Mouse (Mus musculus): ENCODE data around the gene Slc25a12. TPM values are rescaled to one million over a fixed set of nuclear protein-coding genes. Genes with fewer than 3 reads are reported as not detected.

Gene Slc25a12
- total RNA-seq, 2 experiments from 2014 or later = 5.8 to 13.2 TPM

DNA sequence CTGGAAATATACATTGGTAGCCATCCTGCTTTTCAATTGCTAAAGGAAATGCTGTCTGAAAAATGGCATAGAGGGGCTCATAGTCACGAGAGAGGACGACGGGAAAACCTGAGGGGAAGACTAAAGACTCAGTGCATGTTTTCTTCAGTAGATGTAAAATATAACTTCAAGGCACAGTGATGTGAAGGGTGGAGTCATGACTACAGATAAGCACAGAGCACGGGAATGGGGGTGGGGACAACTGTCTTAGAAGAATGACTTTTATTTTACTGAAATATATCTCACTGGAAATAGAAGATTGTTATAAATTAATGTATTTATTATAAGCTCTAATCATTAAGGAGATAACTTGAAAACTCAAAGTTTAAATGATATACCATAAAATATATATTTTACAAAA, 97.5 kb downstream of the Slc25a12 start:
- ATAC-seq (replicated peaks; ENCODE audit: low FRiP score, poor library complexity, severe bottlenecking) = no peak

DNA sequence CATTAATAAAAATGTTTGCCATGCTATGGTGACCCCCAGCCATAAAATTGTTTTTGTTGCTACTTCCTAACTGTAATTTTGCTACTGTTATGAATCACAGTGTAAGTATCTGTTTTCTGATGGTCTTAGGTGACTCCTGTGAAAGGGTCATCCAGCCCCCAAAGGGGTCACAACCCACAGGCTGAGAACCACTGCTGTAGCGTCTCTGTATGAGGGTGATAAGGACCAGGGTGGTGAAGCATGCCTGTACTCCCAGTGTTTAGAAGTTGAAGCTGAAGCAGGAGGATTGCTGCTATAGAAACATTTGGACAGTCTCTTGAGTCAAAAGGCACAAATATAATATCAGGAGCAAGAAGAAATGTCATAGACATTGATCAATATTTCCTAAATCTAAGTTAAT, 98.2 kb downstream of the Slc25a12 start:
- ATAC-seq (replicated peaks; ENCODE audit: low FRiP score, poor library complexity, severe bottlenecking) = no peak

DNA sequence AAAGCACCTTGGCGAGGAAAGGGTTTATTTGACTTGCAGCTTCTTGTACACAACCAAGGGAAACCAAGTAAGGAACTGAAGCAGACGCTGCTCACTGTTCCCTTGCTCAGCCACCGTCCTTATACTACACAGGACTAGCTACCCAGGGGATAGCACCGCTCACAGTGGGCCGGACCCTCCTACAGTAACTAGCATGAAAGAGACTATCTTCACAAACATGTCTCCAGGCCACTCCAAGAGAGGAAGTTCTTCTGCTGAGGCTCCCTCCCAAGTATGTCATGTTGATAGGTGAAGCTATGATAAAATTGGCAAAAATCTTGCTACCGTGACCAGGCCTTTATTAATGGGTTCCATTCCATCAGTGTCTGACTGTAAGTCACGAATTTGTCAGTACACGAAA, 98.9 kb downstream of the Slc25a12 start:
- ATAC-seq (replicated peaks; ENCODE audit: low FRiP score, poor library complexity, severe bottlenecking) = no peak

DNA sequence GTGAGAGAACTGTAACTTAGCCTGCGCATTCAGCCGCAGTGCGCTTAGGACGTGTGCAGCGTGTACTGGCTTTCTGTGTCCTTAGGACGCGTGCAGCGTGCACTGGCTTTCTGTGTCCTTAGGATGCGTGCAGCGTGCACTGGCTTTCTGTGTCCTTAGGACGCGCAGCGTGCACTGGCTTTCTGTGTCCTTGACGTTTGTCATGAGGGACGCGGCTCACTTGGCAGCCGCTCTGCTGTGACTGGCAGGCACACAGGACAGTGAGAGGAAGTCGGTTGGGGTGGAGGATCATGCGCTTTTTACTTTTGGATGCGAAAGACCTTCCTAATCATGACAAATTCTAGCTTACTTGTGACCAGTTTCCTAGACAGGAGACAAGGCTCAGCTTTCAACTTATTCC, 103.0 kb downstream of the Slc25a12 start:
- ATAC-seq (replicated peaks; ENCODE audit: low FRiP score, poor library complexity, severe bottlenecking) = no peak

- ATAC-seq (replicated peaks; ENCODE audit: low FRiP score, poor library complexity, severe bottlenecking) = no peak
Measured at GRCm38 (mm10) chr2:71256581-71256980, 111.0 kb downstream of the Slc25a12 start.

- ATAC-seq (replicated peaks; ENCODE audit: low FRiP score, poor library complexity, severe bottlenecking) = no peak
Measured at GRCm38 (mm10) chr2:71254836-71255235, 112.7 kb downstream of the Slc25a12 start.

- ATAC-seq (replicated peaks; ENCODE audit: low FRiP score, poor library complexity, severe bottlenecking) = no peak
Measured at GRCm38 (mm10) chr2:71250841-71251240, 116.7 kb downstream of the Slc25a12 start.

DNA sequence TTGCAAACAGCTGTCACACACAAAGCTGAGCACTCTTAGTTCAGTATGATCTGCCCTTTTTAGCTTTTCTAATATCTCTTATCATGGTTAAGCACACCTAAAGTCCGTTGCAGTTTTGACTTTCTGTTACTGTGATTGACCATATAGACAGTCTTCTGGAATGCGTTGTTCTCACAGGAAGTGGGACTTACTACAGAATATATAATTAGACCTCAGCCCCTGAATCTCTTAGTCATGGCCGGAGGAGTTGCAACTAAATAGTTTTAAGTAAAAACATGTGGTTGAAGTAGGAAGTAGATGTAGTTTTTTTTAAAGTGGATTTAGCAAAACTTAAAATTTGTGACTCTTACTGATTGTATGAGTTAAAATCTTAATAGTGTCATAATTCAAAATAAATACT, 119.5 kb downstream of the Slc25a12 start:
- no peak for ATAC-seq (replicated peaks; ENCODE audit: low FRiP score, poor library complexity, severe bottlenecking)

- no peak for ATAC-seq (replicated peaks; ENCODE audit: low FRiP score, poor library complexity, severe bottlenecking)
Measured at GRCm38 (mm10) chr2:71246096-71246495, 121.5 kb downstream of the Slc25a12 start.

DNA sequence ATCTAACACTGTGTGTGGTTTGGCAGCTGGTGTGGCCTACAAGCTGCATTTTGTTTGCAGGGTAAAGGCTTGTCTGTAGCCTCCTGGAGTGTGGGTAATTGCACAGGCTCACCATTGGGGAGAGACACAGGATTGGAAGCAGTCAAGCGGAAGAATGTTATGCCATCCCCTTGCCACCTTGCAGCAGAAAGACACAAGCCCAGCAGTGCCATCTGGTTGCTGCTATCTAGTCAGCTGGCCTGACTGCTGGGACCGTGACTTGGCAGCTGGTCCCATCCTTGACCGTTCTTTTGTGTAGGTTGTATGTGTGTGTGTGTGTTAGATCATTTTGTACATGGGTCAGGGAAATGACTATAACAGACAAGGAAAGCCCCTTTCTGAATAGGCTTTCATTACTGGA, 122.1 kb downstream of the Slc25a12 start:
- no peak for ATAC-seq (replicated peaks; ENCODE audit: low FRiP score, poor library complexity, severe bottlenecking)

GRCm38 (mm10) chr2:71244807-71245206, 122.7 kb downstream of the Slc25a12 start:
- ATAC-seq (replicated peaks; ENCODE audit: low FRiP score, poor library complexity, severe bottlenecking) = no peak

DNA sequence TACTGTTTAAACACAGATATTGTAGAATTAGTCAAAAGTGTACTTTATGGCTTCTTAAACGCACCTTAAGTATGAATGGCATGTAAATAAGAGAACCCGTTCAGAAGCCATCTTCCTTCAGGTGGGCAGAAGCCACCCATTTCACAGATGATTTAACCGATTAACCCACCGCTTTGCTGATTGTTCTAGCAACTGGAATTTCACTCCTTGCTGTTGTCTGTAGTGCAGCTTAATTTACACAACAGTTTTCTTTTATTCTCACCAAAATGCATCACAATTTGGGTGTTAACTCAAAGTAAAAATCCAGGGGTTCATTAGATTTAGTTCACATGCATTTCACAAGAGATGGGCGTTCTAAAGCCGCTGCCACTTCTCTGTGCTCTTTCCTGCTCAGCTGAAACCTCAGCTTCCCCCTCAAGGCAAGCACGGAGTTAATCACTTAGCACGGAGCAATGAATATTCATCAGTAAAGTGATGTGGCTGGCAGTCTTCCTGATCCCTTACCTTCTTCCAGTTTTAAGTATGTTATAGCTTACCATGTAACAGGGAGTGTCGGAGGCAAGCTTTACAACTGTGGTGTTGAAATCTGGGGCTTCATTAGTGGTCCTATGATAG, 124.4 kb downstream of the Slc25a12 start:
- ATAC-seq (replicated peaks; ENCODE audit: low FRiP score, poor library complexity, severe bottlenecking) = no peak

GRCm38 (mm10) chr2:71242180-71242579, 125.4 kb downstream of the Slc25a12 start:
- ATAC-seq (replicated peaks; ENCODE audit: low FRiP score, poor library complexity, severe bottlenecking) = no peak

- no peak for ATAC-seq (replicated peaks; ENCODE audit: low FRiP score, poor library complexity, severe bottlenecking)
Measured at GRCm38 (mm10) chr2:71241505-71241904, 126.0 kb downstream of the Slc25a12 start.

- ATAC-seq (replicated peaks; ENCODE audit: low FRiP score, poor library complexity, severe bottlenecking) = 0 out of 2 replicates have a peak, but pooled peaks have one; percentile 55
Measured at GRCm38 (mm10) chr2:71236009-71236408, 131.5 kb downstream of the Slc25a12 start.

- peak; percentile 78 for ATAC-seq (replicated peaks; ENCODE audit: low FRiP score, poor library complexity, severe bottlenecking)
Measured at GRCm38 (mm10) chr2:71235420-71235819, 132.1 kb downstream of the Slc25a12 start.

GRCm38 (mm10) chr2:71232976-71233375, 134.6 kb downstream of the Slc25a12 start:
- no peak for ATAC-seq (replicated peaks; ENCODE audit: low FRiP score, poor library complexity, severe bottlenecking)

GRCm38 (mm10) chr2:71231951-71232350, 135.6 kb downstream of the Slc25a12 start:
- no peak for ATAC-seq (replicated peaks; ENCODE audit: low FRiP score, poor library complexity, severe bottlenecking)

GRCm38 (mm10) chr2:71229603-71230002, 137.9 kb downstream of the Slc25a12 start:
- no peak for ATAC-seq (replicated peaks; ENCODE audit: low FRiP score, poor library complexity, severe bottlenecking)

DNA sequence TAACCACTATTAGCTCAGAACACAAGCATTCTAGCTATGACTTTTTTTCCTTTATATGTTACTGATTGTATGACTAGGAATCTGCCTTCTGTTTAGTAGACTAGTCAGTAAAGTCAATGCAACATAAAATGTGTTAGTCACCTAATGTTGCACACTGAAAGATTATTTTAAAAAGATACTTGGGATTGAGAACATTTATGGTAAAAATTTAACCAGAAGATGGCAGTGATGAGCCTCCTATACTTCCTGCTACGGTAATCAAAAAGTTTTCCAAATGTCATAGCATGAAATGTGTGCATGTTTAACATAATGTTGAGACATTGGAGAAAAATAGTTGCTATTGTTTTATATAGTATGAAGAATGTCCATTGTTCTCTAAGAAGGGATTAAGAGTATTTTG, 140.2 kb downstream of the Slc25a12 start:
- no peak for ATAC-seq (replicated peaks; ENCODE audit: low FRiP score, poor library complexity, severe bottlenecking)
